Mouse (Mus musculus) mesoderm, embryonic 11.5 days (tissue): ENCODE measurements at regions not wholly inside any gene's neighbourhood (a gene's known extent, or its start where the extent isn't known, plus 50 kb on each side); places are given as distances from the start of the nearest gene placed in this dataset.
A peak's percentile ranks its signal among the peaks of the same experiment; 100 is the strongest.

ENCODE experiments used
- DNase-seq: peaks from one replicate; pipeline ENCODE4 v3.0.0-alpha.2; 2012; ENCODE audit warnings: low read depth, low spot score

- no peak for DNase-seq
Observed at GRCm38 (mm10) chr6:31263821-31264220, 134.7 kb upstream of the Mkln1 start.

- no peak for DNase-seq
Observed at GRCm38 (mm10) chr6:31266441-31267040, 132.0 kb upstream of the Mkln1 start.

GRCm38 (mm10) chr6:31268057-31268456, 130.5 kb upstream of the Mkln1 start:
- no peak for DNase-seq

GRCm38 (mm10) chr6:31273816-31274215, 124.7 kb upstream of the Mkln1 start:
- DNase-seq, result no peak

- no peak for DNase-seq
Observed at GRCm38 (mm10) chr6:31274236-31274635, 124.3 kb upstream of the Mkln1 start.

GRCm38 (mm10) chr6:31277792-31278191, 120.7 kb upstream of the Mkln1 start:
- DNase-seq, result no peak

- DNase-seq, result no peak
Observed at GRCm38 (mm10) chr6:31283973-31284372, 114.6 kb upstream of the Mkln1 start.

GRCm38 (mm10) chr6:31284390-31284789, 114.1 kb upstream of the Mkln1 start:
- no peak for DNase-seq

GRCm38 (mm10) chr6:31285064-31285463, 113.5 kb upstream of the Mkln1 start:
- no peak for DNase-seq

GRCm38 (mm10) chr6:31285981-31286737, 112.4 kb upstream of the Mkln1 start:
- DNase-seq, result no peak

GRCm38 (mm10) chr6:31287176-31287575, 111.4 kb upstream of the Mkln1 start:
- no peak for DNase-seq

GRCm38 (mm10) chr6:31287686-31288085, 110.8 kb upstream of the Mkln1 start:
- no peak for DNase-seq

- peak; percentile 55 for DNase-seq
Observed at GRCm38 (mm10) chr6:31288421-31289233, 109.9 kb upstream of the Mkln1 start.

- no peak for DNase-seq
Observed at GRCm38 (mm10) chr6:31289234-31289486, 109.4 kb upstream of the Mkln1 start.

- no peak for DNase-seq
Observed at GRCm38 (mm10) chr6:31292081-31292480, 106.5 kb upstream of the Mkln1 start.

- no peak for DNase-seq
Observed at GRCm38 (mm10) chr6:31293008-31293407, 105.5 kb upstream of the Mkln1 start.

- no peak for DNase-seq
Observed at GRCm38 (mm10) chr6:31299395-31299794, 99.1 kb upstream of the Mkln1 start.

- DNase-seq, result no peak
Observed at GRCm38 (mm10) chr6:31305736-31306135, 92.8 kb upstream of the Mkln1 start.

GRCm38 (mm10) chr6:31307047-31307633, 91.4 kb upstream of the Mkln1 start:
- no peak for DNase-seq

GRCm38 (mm10) chr6:31307899-31308298, 90.6 kb upstream of the Mkln1 start:
- DNase-seq, result no peak

GRCm38 (mm10) chr6:31310660-31311059, 87.9 kb upstream of the Mkln1 start:
- DNase-seq, result no peak

- no peak for DNase-seq
Observed at GRCm38 (mm10) chr6:31313869-31314470, 84.6 kb upstream of the Mkln1 start.
